Mouse (Mus musculus): ENCODE results near the gene Zup1.
"Not testable (repeated sequence)": the region's sequence is repeated elsewhere in the genome, so short reads cannot be mapped to it uniquely, and the experiment has no call there.

Gene Zup1

GRCm38 (mm10) chr10:33940702-33941101, 10.4 kb downstream of the Zup1 start:
- Histone ChIP-seq H3K27me3 (ENCODE audit: insufficient read depth, low read length) (no peaks in the 10 kb centered on the region), H3K4me3 (replicated peaks; ENCODE audit: low read length) (no peak overlapping the region), H3K4me1 (replicated peaks; ENCODE audit: low read depth, low read length) (peaks cover 28% of the 10 kb centered on the region), H3K9me3 (ENCODE audit: low read length) (no peaks in the 10 kb centered on the region), H3K36me3 (ENCODE audit: insufficient read depth, low read length) (peaks cover 51% of the 10 kb centered on the region)
- TF ChIP-seq CTCF (conservative IDR thresholded peaks at IDR 0.05; ENCODE audit: low read length) (no peak), POU5F1 (IDR thresholded peaks at IDR 0.05; ENCODE audit: borderline replicate concordance, low read length) (no peak), NANOG (IDR thresholded peaks at IDR 0.05; ENCODE audit: borderline replicate concordance, low read length) (no peak)

GRCm38 (mm10) chr10:33905489-33905888, 45.6 kb downstream of the Zup1 start:
- Histone ChIP-seq H3K9me3 (ENCODE audit: low read length) (no peaks in the 10 kb centered on the region), H3K4me3 (replicated peaks; ENCODE audit: low read length) (peak overlapping the region; percentile 73), H3K27me3 (ENCODE audit: insufficient read depth, low read length) (no peaks in the 10 kb centered on the region), H3K4me1 (replicated peaks; ENCODE audit: low read depth, low read length) (peaks cover 25% of the 10 kb centered on the region), H3K36me3 (ENCODE audit: insufficient read depth, low read length) (no peaks in the 10 kb centered on the region)
- no peak for TF ChIP-seq CTCF (conservative IDR thresholded peaks at IDR 0.05; ENCODE audit: low read length)
- peak; percentile 48; the same call in 1 of the 2 replicates for TF ChIP-seq NANOG (IDR thresholded peaks at IDR 0.05; ENCODE audit: borderline replicate concordance, low read length)
- no peak for TF ChIP-seq POU5F1 (IDR thresholded peaks at IDR 0.05; ENCODE audit: borderline replicate concordance, low read length)

GRCm38 (mm10) chr10:33904530-33905481, 46.3 kb downstream of the Zup1 start, which contains the start of gene Rsph4a:
Gene Rsph4a (plus strand): TSS chr10:33905111.
- no peaks in the 10 kb centered on the region for H3K9me3 ChIP-seq (ENCODE audit: low read length)

GRCm38 (mm10) chr10:33901520-33901919, 49.5 kb downstream of the Zup1 start:
- not testable (repeated sequence) for H3K36me3 ChIP-seq (ENCODE audit: insufficient read depth, low read length); H3K27me3 ChIP-seq (ENCODE audit: insufficient read depth, low read length); H3K9me3 ChIP-seq (ENCODE audit: low read length); H3K4me3 ChIP-seq (replicated peaks; ENCODE audit: low read length)
- H3K4me1 ChIP-seq (replicated peaks; ENCODE audit: low read depth, low read length) = peaks cover 17% of the 10 kb centered on the region

More at GRCm38 (mm10) chr10:33904530-33905481, 46.3 kb downstream of the Zup1 start, which contains the start of gene Rsph4a:
- H3K36me3 ChIP-seq (ENCODE audit: insufficient read depth, low read length) = no peaks in the 10 kb centered on the region
- no peak for TF ChIP-seq POU5F1 (IDR thresholded peaks at IDR 0.05; ENCODE audit: borderline replicate concordance, low read length)
- TF ChIP-seq NANOG (IDR thresholded peaks at IDR 0.05; ENCODE audit: borderline replicate concordance, low read length) = no peak
- no peak for TF ChIP-seq CTCF (conservative IDR thresholded peaks at IDR 0.05; ENCODE audit: low read length)
- peak within 1 kb of the TSS; percentile 73 for H3K4me3 ChIP-seq (replicated peaks; ENCODE audit: low read length)
- no peaks in the 10 kb centered on the region for H3K27me3 ChIP-seq (ENCODE audit: insufficient read depth, low read length)
- peaks cover 25% of the 10 kb centered on the region for H3K4me1 ChIP-seq (replicated peaks; ENCODE audit: low read depth, low read length)

- TF ChIP-seq NANOG (IDR thresholded peaks at IDR 0.05; ENCODE audit: borderline replicate concordance, low read length) = peak; percentile 42; the same call in 1 of the 2 replicates
- H3K4me1 ChIP-seq (replicated peaks; ENCODE audit: low read depth, low read length); H3K4me3 ChIP-seq (replicated peaks; ENCODE audit: low read length); H3K36me3 ChIP-seq (ENCODE audit: insufficient read depth, low read length); H3K27me3 ChIP-seq (ENCODE audit: insufficient read depth, low read length): not testable (repeated sequence)
- H3K9me3 ChIP-seq (ENCODE audit: low read length) = peaks cover 58% of the 10 kb centered on the region
Observed at GRCm38 (mm10) chr10:33882411-33882810, 68.7 kb downstream of the Zup1 start.

GRCm38 (mm10) chr10:33872672-33873398, 78.2 kb downstream of the Zup1 start:
- Histone ChIP-seq H3K27me3 (ENCODE audit: insufficient read depth, low read length) (no peaks in the 10 kb centered on the region), H3K4me3 (replicated peaks; ENCODE audit: low read length) (no peak overlapping the region), H3K9me3 (ENCODE audit: low read length) (peaks cover 19% of the 10 kb centered on the region), H3K4me1 (replicated peaks; ENCODE audit: low read depth, low read length) (peaks cover 11% of the 10 kb centered on the region), H3K36me3 (ENCODE audit: insufficient read depth, low read length) (no peaks in the 10 kb centered on the region)
- TF ChIP-seq NANOG (IDR thresholded peaks at IDR 0.05; ENCODE audit: borderline replicate concordance, low read length) = no peak

GRCm38 (mm10) chr10:33870441-33870840, 80.6 kb downstream of the Zup1 start:
- no peak overlapping the region for H3K4me3 ChIP-seq (replicated peaks; ENCODE audit: low read length)
- H3K9me3 ChIP-seq (ENCODE audit: low read length) = peaks cover 19% of the 10 kb centered on the region
- TF ChIP-seq NANOG (IDR thresholded peaks at IDR 0.05; ENCODE audit: borderline replicate concordance, low read length) = no peak
- H3K27me3 ChIP-seq (ENCODE audit: insufficient read depth, low read length) = no peaks in the 10 kb centered on the region
- peaks cover 11% of the 10 kb centered on the region for H3K4me1 ChIP-seq (replicated peaks; ENCODE audit: low read depth, low read length)
- no peaks in the 10 kb centered on the region for H3K36me3 ChIP-seq (ENCODE audit: insufficient read depth, low read length)
